Mouse (Mus musculus): ENCODE data around the gene Olfr1134.
"Not testable (repeated sequence)": the region's sequence is repeated elsewhere in the genome, so short reads cannot be mapped to it uniquely, and the experiment has no call there.

GRCm38 (mm10) chr2:87605912-87606311 lies 52.3 kb downstream of the Olfr1134 start, which contains the start of gene Olfr1130:
- not testable (repeated sequence) for TF ChIP-seq CTCF (IDR thresholded peaks at IDR 0.05); POLR2A (IDR thresholded peaks at IDR 0.05; ENCODE audit: insufficient read depth, low read depth, low read length)
